ENCODE assay signal across 21 mouse cellular contexts in the genomic region with DNA sequence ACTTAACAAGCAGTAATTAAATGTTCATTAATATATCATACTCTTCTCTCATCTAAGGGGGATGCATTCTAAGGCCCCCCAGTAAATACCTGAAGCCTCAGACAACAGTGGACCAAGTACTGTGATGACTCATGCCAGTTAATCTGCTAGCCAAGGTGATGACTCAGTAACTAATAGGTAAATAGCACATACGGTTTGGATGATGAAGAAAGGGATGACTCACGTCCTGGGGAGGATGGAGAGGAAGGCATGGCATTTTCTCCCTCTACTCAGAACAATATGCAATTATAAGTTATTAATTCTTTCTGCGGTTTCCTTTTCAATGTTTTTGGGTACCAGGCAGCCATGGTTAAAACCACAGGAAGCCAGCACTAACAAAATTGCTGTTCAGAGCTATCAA.
DNase-seq lines count a peak whose midpoint lies in the region; ATAC-seq and TF ChIP-seq lines count a peak whose summit lies in the region.
"Had no signal": no experiment of that assay in that cellular context is flagged by ENCODE, and none has a peak within 500 bp of the region (broad histone marks: within the 10 kb centered on the region; RNA-seq: fewer than 3 reads in every experiment).

No protein-coding gene starts in this region.

- H3K4me3 ChIP-seq in midbrain, embryonic 11.5 days (ENCODE audit: low read depth, low read length) = no peak overlapping the region
- H3K4me3 ChIP-seq in midbrain, embryonic 16.5 days (ENCODE audit: low read depth, low read length) = no peak overlapping the region
- no peak overlapping the region for H3K4me3 ChIP-seq in stomach, postnatal 0 days (ENCODE audit: low read depth, low read length)
- no peak overlapping the region for H3K4me3 ChIP-seq in forebrain, embryonic 11.5 days (ENCODE audit: low read depth, low read length)
- H3K4me3 ChIP-seq in left cerebral cortex, adult 2 months = no peak overlapping the region
- H3K4me3 ChIP-seq: heart, embryonic 10.5 days; hindbrain, embryonic 12.5 days had no signal

- no peak for TF ChIP-seq CTCF in stomach, postnatal 0 days (IDR thresholded peaks at IDR 0.05; ENCODE audit: low read depth)
- no peak for TF ChIP-seq CTCF in left cerebral cortex, adult 2 months (IDR thresholded peaks at IDR 0.05)

- no peak overlapping the region for H3K4me2 ChIP-seq in midbrain, embryonic 11.5 days
- H3K4me2 ChIP-seq in midbrain, embryonic 16.5 days (ENCODE audit: low read length) = no peak overlapping the region
- H3K4me2 ChIP-seq in stomach, postnatal 0 days (replicated peaks; ENCODE audit: low read depth) = no peak overlapping the region
- H3K4me2 ChIP-seq in forebrain, embryonic 11.5 days (ENCODE audit: low read depth, low read length, severe bottlenecking) = no peak overlapping the region
- H3K4me2 ChIP-seq: hindbrain, embryonic 12.5 days had no signal

- intact Hi-C loops in left cerebral cortex, adult 2 months (cut with DNase I) = no loop called here

- no peaks in the 10 kb centered on the region for H3K27me3 ChIP-seq in midbrain, embryonic 11.5 days (ENCODE audit: control insufficient read depth, insufficient read depth, low read length)
- H3K27me3 ChIP-seq in midbrain, embryonic 16.5 days (ENCODE audit: control insufficient read depth, insufficient read depth, low read depth, low read length) = no peaks in the 10 kb centered on the region
- no peaks in the 10 kb centered on the region for H3K27me3 ChIP-seq in stomach, postnatal 0 days (ENCODE audit: control insufficient read depth, insufficient read depth, low read length)
- no peaks in the 10 kb centered on the region for H3K27me3 ChIP-seq in forebrain, embryonic 11.5 days (ENCODE audit: control insufficient read depth, insufficient read depth, low read length)
- H3K27me3 ChIP-seq: hindbrain, embryonic 12.5 days had no signal

- H3K9ac ChIP-seq in midbrain, embryonic 11.5 days (ENCODE audit: low read length) = no peak overlapping the region
- no peak overlapping the region for H3K9ac ChIP-seq in midbrain, embryonic 16.5 days (ENCODE audit: low read depth, low read length)
- no peak overlapping the region for H3K9ac ChIP-seq in stomach, postnatal 0 days (ENCODE audit: low read length)
- H3K9ac ChIP-seq in forebrain, embryonic 11.5 days (ENCODE audit: low read length) = no peak overlapping the region
- H3K9ac ChIP-seq: hindbrain, embryonic 12.5 days had no signal

- H3K27ac ChIP-seq in midbrain, embryonic 11.5 days (ENCODE audit: low read depth, low read length) = no peak overlapping the region
- H3K27ac ChIP-seq in midbrain, embryonic 16.5 days (ENCODE audit: low read length) = no peak overlapping the region
- H3K27ac ChIP-seq in stomach, postnatal 0 days (replicated peaks) = no peak overlapping the region
- no peak overlapping the region for H3K27ac ChIP-seq in forebrain, embryonic 11.5 days (ENCODE audit: low read depth, low read length)
- H3K27ac ChIP-seq in left cerebral cortex, adult 2 months = no peak overlapping the region
- H3K27ac ChIP-seq: heart, embryonic 10.5 days; hindbrain, embryonic 12.5 days had no signal

- no peaks in the 10 kb centered on the region for H3K4me1 ChIP-seq in midbrain, embryonic 11.5 days (ENCODE audit: control insufficient read depth, insufficient read depth, low read length)
- peaks cover 3% of the 10 kb centered on the region; the same call in 1 of the 2 replicates for H3K4me1 ChIP-seq in midbrain, embryonic 16.5 days (ENCODE audit: control insufficient read depth, insufficient read depth, low read length)
- H3K4me1 ChIP-seq in stomach, postnatal 0 days (replicated peaks; ENCODE audit: control insufficient read depth, insufficient read depth) = no peaks in the 10 kb centered on the region
- no peaks in the 10 kb centered on the region; the same call in 1 of the 2 replicates for H3K4me1 ChIP-seq in forebrain, embryonic 11.5 days (replicated peaks; ENCODE audit: control insufficient read depth, insufficient read depth, low read length)
- H3K4me1 ChIP-seq: heart, embryonic 10.5 days had no signal

- no peaks in the 10 kb centered on the region for H3K9me3 ChIP-seq in midbrain, embryonic 11.5 days (ENCODE audit: control insufficient read depth, low read length)
- no peaks in the 10 kb centered on the region for H3K9me3 ChIP-seq in midbrain, embryonic 16.5 days (replicated peaks; ENCODE audit: control insufficient read depth, low read length, poor library complexity, severe bottlenecking)
- no peaks in the 10 kb centered on the region for H3K9me3 ChIP-seq in stomach, postnatal 0 days (ENCODE audit: control insufficient read depth, low read length)
- no peaks in the 10 kb centered on the region for H3K9me3 ChIP-seq in forebrain, embryonic 11.5 days (ENCODE audit: control insufficient read depth, low read length)
- H3K9me3 ChIP-seq: heart, embryonic 10.5 days; hindbrain, embryonic 12.5 days had no signal

- no peak for ATAC-seq in midbrain, embryonic 11.5 days (ENCODE audit: low FRiP score)
- no peak for ATAC-seq in midbrain, embryonic 16.5 days
- ATAC-seq in stomach, postnatal 0 days (ENCODE audit: low FRiP score, low TSS enrichment) = peak; percentile 87
- no peak for ATAC-seq in forebrain, embryonic 11.5 days (replicated peaks; ENCODE audit: low FRiP score)
- ATAC-seq: forebrain, embryonic 14.5 days; hindbrain, embryonic 16.5 days had no signal

- WGBS in midbrain, embryonic 11.5 days = 89% methylated on average over 3 of the region's 3 CpGs
- WGBS in midbrain, embryonic 16.5 days = 85% methylated on average over 3 of the region's 3 CpGs
- 53% methylated on average over 3 of the region's 3 CpGs for WGBS in stomach, postnatal 0 days
- WGBS in forebrain, embryonic 11.5 days = 84% methylated on average over 3 of the region's 3 CpGs

- peak; percentile 60 for DNase-seq in midbrain, embryonic 11.5 days (ENCODE audit: low spot score, missing footprints)
- DNase-seq in NIH3T3 (ENCODE audit: low read depth) = peak; percentile 75
- peak; percentile 50 for DNase-seq in fibroblast of lung, adult 2 months (ENCODE audit: low read depth)
- DNase-seq in stomach, postnatal 0 days (ENCODE audit: low spot score) = no peak
- DNase-seq in forebrain, embryonic 11.5 days (ENCODE audit: low spot score) = no peak
- DNase-seq in left cerebral cortex, adult 2 months (ENCODE audit: extremely low spot score in 1 of 2, low spot score in 2 of 2) = no peak
- DNase-seq in lung, postnatal 25 days (ENCODE audit: low spot score) = no peak
- DNase-seq: adrenal gland, adult 8-10 months; adrenal gland, postnatal 36 days; B cell, adult 2 months; cerebellum, adult 11-12 months; cerebellum, adult 9-10 months; cerebellum, postnatal 25 days; heart, adult 18-20 months; heart, postnatal 10 days; heart, postnatal 4 days had no signal

- no peaks in the 10 kb centered on the region for H3K36me3 ChIP-seq in midbrain, embryonic 11.5 days (ENCODE audit: control insufficient read depth, insufficient read depth, low read length)
- peaks cover 5% of the 10 kb centered on the region; the same call in 1 of the 2 replicates for H3K36me3 ChIP-seq in midbrain, embryonic 16.5 days (ENCODE audit: control insufficient read depth, insufficient read depth, low read length)
- H3K36me3 ChIP-seq in stomach, postnatal 0 days (ENCODE audit: control insufficient read depth, insufficient read depth, low read length) = no peaks in the 10 kb centered on the region
- H3K36me3 ChIP-seq in forebrain, embryonic 11.5 days (ENCODE audit: control insufficient read depth, insufficient read depth, low read length) = no peaks in the 10 kb centered on the region
- H3K36me3 ChIP-seq: heart, embryonic 10.5 days; hindbrain, embryonic 12.5 days had no signal

- no peak for TF ChIP-seq EP300 in stomach, postnatal 0 days (optimal IDR thresholded peaks at IDR 0.05)

Comparison
In these comparisons a context has a peak if more than half of its experiments do, and no peak if none do; other contexts are left out.
1. DNase-seq: peak in midbrain, embryonic 11.5 days (single experiment), NIH3T3 (single experiment) and fibroblast of lung, adult 2 months (single experiment); none in stomach, postnatal 0 days (single experiment), forebrain, embryonic 11.5 days (single experiment), left cerebral cortex, adult 2 months (0 of 2) and lung, postnatal 25 days (single experiment).